Mouse (Mus musculus) midbrain, embryonic 10.5 days (tissue): ENCODE measurements around the gene Insc. TPM values are rescaled to one million over a fixed set of nuclear protein-coding genes. Genes with fewer than 3 reads are reported as not detected.

Experiments used
- DNase-seq: peaks from one replicate; pipeline ENCODE4 v3.0.0-alpha.2; 2017; ENCODE audit warnings: low spot score
- H3K27ac ChIP-seq: fragments of 300-500 bp; sonication (generic); replicated peaks from 2 replicates; pipeline ENCODE4 v1.5.1; 2016; ENCODE audit warnings: mild to moderate bottlenecking
- H3K27me3 ChIP-seq: fragments of 300-500 bp; sonication (generic); 2 replicates; pipeline ENCODE4 v1.6.1; 2016; ENCODE audit warnings: low read depth, mild to moderate bottlenecking; ENCODE audit not compliant: poor library complexity, severe bottlenecking
- H3K36me3 ChIP-seq: fragments of 300-500 bp; sonication (generic); 2 replicates; pipeline ENCODE4 v1.6.1; 2016; ENCODE audit warnings: mild to moderate bottlenecking, moderate library complexity
- H3K4me1 ChIP-seq: fragments of 300-500 bp; sonication (generic); 2 replicates; pipeline ENCODE4 v1.6.1; 2016
- H3K4me3 ChIP-seq: fragments of 300-500 bp; sonication (generic); 2 replicates; pipeline ENCODE4 v1.5.1; 2016; ENCODE audit warnings: mild to moderate bottlenecking, moderate library complexity
- H3K9me3 ChIP-seq: fragments of 300-500 bp; sonication (generic); replicated peaks from 2 replicates; pipeline ENCODE4 v1.6.1; 2016; ENCODE audit warnings: mild to moderate bottlenecking
- WGBS: fragments of 180-500 bp; shearing (Covaris S2); methylation state at CpG from one replicate; pipeline ENCODE4 v1.1.7; 2016; 5-methylcytosine and 5-hydroxymethylcytosine counted together
- polyA plus RNA-seq: library from polyadenylated mRNA; unstranded; fragments of >200 nt; fragmentation: Nextera tagmentation; extraction: Ambion mirVana; gene quantifications from 2 replicates; pipeline ENCODE4 v1.2.1, GENCODE M21; 2016

Insc gene
- polyA plus RNA-seq, 1 experiment from 2014 or later: 2.0 TPM

DNA sequence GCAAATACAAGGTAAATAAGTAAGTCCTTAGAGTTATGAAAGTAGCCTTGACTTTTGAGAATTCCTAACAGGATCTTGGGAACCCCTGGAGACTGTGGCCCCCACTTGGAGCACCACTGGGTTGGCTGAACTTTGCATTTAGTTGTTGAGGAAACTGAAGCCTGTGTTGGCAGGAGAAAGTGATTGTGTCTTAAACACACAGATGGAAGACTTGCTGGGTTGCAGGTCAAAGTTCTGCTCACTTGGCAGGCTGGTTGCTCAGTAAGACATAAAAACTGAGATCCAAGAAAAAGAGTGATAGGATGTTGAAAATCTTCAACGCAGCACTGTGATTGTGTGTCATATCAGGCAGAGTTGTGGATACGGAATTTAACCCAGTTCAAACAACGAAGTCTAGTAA lies 108.9 kb downstream of the Insc start:
- Histone ChIP-seq H3K36me3 (no peaks in the 10 kb centered on the region), H3K4me3 (no peak overlapping the region), H3K27me3 (no peaks in the 10 kb centered on the region), H3K27ac (no peak overlapping the region), H3K4me1 (0 out of 2 replicates have a peak, but pooled peaks cover 6% of the 10 kb centered on the region), H3K9me3 (no peaks in the 10 kb centered on the region)
- DNase-seq: no peak
- 95% methylated on average over 3 of the region's 3 CpGs for WGBS

GRCm38 (mm10) chr7:114854169-114854568 lies 110.7 kb downstream of the Insc start:
- DNase-seq: no peak
- no peaks in the 10 kb centered on the region for H3K27me3 ChIP-seq
- H3K4me1 ChIP-seq: 0 out of 2 replicates have a peak, but pooled peaks cover 6% of the 10 kb centered on the region
- H3K9me3 ChIP-seq: no peaks in the 10 kb centered on the region
- H3K36me3 ChIP-seq: no peaks in the 10 kb centered on the region
- WGBS: 67% methylated on average over 2 of the region's 2 CpGs
- H3K4me3 ChIP-seq: no peak overlapping the region
- no peak overlapping the region for H3K27ac ChIP-seq

DNA sequence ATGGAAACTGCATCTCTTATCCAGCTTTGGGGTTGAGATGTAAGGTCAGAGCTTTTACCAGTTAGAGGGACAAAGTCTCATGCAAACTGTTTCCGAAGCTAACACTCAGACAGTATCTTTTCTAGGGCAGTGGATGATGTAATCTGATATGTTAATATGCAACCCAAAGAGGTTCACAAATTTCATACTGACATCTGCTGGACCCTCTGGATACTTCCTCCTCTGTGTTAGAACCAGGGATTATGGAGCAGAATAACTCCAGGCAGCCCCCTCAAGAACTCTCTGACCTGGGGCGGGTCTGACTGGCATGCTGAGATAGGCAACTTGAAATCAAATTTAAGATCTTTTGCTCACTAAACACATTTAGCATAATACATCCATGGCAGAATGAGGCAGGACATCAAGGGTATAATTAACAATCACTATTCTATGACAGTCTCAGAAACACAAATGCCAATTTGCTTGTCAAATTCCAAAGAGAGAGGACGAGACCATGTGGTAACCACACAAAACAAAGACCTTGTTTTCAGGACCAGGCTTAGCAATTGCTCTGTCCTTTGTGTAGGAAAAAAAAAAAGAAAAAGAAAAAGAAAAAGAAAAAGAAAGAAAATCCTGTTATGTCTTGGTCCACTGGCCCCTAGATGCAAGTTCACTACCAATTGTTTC lies 117.5 kb downstream of the Insc start:
- no peak for DNase-seq
- Histone ChIP-seq H3K27me3 (no peaks in the 10 kb centered on the region), H3K4me1 (no peaks in the 10 kb centered on the region), H3K27ac (no peak overlapping the region), H3K4me3 (no peak overlapping the region), H3K9me3 (no peaks in the 10 kb centered on the region), H3K36me3 (no peaks in the 10 kb centered on the region)
- 71% methylated on average over 3 of the region's 3 CpGs for WGBS

- no peak for DNase-seq
- H3K27ac ChIP-seq: no peak overlapping the region
- peaks cover 7% of the 10 kb centered on the region; the same call in 1 of the 2 replicates for H3K4me1 ChIP-seq
- H3K4me3 ChIP-seq: no peak overlapping the region
- H3K27me3 ChIP-seq: no peaks in the 10 kb centered on the region
- H3K36me3 ChIP-seq: no peaks in the 10 kb centered on the region
- 64% methylated on average over 3 of the region's 3 CpGs for WGBS
- no peaks in the 10 kb centered on the region for H3K9me3 ChIP-seq
Measured at GRCm38 (mm10) chr7:114873315-114874012, 130.0 kb downstream of the Insc start.

GRCm38 (mm10) chr7:114874032-114874441 lies 130.5 kb downstream of the Insc start:
- Histone ChIP-seq H3K4me1 (peaks cover 7% of the 10 kb centered on the region; the same call in 1 of the 2 replicates), H3K4me3 (no peak overlapping the region), H3K27me3 (no peaks in the 10 kb centered on the region), H3K27ac (no peak overlapping the region), H3K9me3 (no peaks in the 10 kb centered on the region), H3K36me3 (no peaks in the 10 kb centered on the region)
- no peak for DNase-seq
- WGBS: 60% methylated on average over 6 of the region's 6 CpGs

GRCm38 (mm10) chr7:114874579-114874978 lies 131.1 kb downstream of the Insc start:
- H3K4me3 ChIP-seq: no peak overlapping the region
- H3K4me1 ChIP-seq: peaks cover 7% of the 10 kb centered on the region; the same call in 1 of the 2 replicates
- H3K27me3 ChIP-seq: no peaks in the 10 kb centered on the region
- no peak overlapping the region for H3K27ac ChIP-seq
- no peaks in the 10 kb centered on the region for H3K36me3 ChIP-seq
- 76% methylated on average over 2 of the region's 2 CpGs for WGBS
- DNase-seq: no peak
- H3K9me3 ChIP-seq: no peaks in the 10 kb centered on the region

GRCm38 (mm10) chr7:114883602-114884001 lies 140.1 kb downstream of the Insc start:
- Histone ChIP-seq H3K4me3 (no peak overlapping the region), H3K4me1 (no peaks in the 10 kb centered on the region), H3K36me3 (no peaks in the 10 kb centered on the region), H3K27me3 (no peaks in the 10 kb centered on the region), H3K27ac (no peak overlapping the region), H3K9me3 (no peaks in the 10 kb centered on the region)
- 94% methylated on average over 2 of the region's 2 CpGs for WGBS
- DNase-seq: no peak

DNA sequence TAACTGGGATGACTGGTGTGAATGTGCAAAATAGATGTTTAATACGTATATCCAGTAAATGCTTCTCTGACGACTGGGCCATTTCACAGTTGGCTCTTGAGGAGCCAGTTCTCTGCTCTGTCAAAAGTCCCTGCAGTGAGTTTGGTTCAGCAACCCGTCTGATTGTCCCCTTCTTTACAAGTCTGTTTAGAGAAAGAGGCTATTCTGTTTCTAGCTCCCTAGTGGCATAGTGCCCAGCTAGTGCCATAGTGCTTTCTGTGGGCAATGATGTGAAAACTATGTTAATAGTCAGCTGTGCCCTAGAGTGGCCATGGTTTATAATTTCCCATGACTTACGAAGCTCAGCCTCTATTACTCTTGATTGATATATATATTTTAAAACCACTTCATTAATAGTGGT lies 143.4 kb downstream of the Insc start:
- H3K9me3 ChIP-seq: no peaks in the 10 kb centered on the region
- H3K36me3 ChIP-seq: no peaks in the 10 kb centered on the region
- 81% methylated on average over 4 of the region's 4 CpGs for WGBS
- H3K27ac ChIP-seq: no peak overlapping the region
- no peak for DNase-seq
- no peaks in the 10 kb centered on the region for H3K27me3 ChIP-seq
- no peaks in the 10 kb centered on the region for H3K4me1 ChIP-seq
- no peak overlapping the region for H3K4me3 ChIP-seq

GRCm38 (mm10) chr7:114890215-114890614 lies 146.7 kb downstream of the Insc start:
- Histone ChIP-seq H3K4me3 (no peak overlapping the region), H3K36me3 (no peaks in the 10 kb centered on the region), H3K9me3 (no peaks in the 10 kb centered on the region), H3K27ac (no peak overlapping the region), H3K27me3 (no peaks in the 10 kb centered on the region), H3K4me1 (no peaks in the 10 kb centered on the region)
- DNase-seq: no peak
- 91% methylated on average over 4 of the region's 4 CpGs for WGBS

GRCm38 (mm10) chr7:114892618-114893257 lies 149.2 kb downstream of the Insc start:
- no peak for DNase-seq
- H3K4me3 ChIP-seq: no peak overlapping the region
- H3K27ac ChIP-seq: no peak overlapping the region
- H3K4me1 ChIP-seq: peaks cover 5% of the 10 kb centered on the region; the same call in 1 of the 2 replicates
- no peaks in the 10 kb centered on the region for H3K9me3 ChIP-seq
- no peaks in the 10 kb centered on the region for H3K36me3 ChIP-seq
- no peaks in the 10 kb centered on the region for H3K27me3 ChIP-seq

DNA sequence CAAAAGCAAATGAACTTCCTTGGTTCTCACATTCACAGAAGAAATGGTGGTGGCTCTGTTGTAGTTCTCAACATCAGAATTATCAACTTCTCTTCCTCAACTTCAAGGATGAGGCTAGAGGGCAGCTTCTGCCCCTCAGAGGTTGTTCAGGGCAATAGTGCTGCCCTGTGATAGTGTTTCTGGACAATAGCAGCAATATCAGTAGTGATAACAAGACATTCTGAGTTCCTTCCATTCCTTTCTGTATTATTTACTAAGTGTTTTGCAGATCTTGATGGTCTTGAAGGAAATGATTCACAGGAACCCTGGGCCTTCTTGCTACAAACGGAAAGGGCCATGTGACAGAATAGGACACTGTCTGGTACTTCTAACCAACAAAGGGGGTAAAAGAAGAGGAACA lies 150.4 kb downstream of the Insc start:
- 78% methylated on average over 1 of the region's 1 CpGs for WGBS
- Histone ChIP-seq H3K36me3 (no peaks in the 10 kb centered on the region), H3K4me3 (no peak overlapping the region), H3K9me3 (no peaks in the 10 kb centered on the region), H3K4me1 (peaks cover 5% of the 10 kb centered on the region; the same call in 1 of the 2 replicates), H3K27ac (no peak overlapping the region), H3K27me3 (no peaks in the 10 kb centered on the region)
- DNase-seq: no peak

DNA sequence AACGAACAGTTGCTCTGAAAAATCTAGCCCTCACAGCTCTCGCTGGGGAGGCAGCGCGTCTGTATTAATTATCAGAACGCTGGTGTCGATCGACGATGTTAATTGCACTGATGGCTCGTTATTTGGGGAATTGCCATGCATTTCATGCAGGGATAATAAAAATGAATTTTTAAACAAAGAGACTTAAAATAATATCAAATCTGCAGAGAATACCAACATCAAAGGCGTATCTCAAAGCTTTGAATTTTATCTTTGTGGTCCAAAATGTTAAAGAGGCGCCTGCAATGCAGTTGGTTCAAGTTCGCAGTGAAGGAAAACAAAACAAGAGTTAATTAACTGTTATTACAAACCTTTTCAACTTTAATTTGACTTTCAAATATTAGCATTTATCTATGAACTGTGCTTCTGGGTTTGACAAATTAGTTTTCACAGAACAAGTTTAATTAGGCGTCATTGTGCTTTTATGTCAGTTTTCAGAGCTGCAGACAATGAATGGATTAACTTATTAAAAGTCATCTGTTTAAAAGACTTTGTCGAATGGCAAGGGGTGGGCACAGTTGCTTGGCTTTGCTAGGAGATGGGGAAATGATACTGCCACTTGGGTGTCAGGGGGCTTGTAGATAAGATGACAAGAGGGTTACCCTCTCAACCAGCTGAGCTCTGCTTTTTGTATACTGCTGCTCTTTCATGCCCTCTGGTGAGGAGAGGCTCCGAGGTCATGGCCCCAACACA lies 153.6 kb downstream of the Insc start:
- no peak overlapping the region for H3K27ac ChIP-seq
- H3K4me1 ChIP-seq: peaks cover 5% of the 10 kb centered on the region; the same call in 1 of the 2 replicates
- no peak for DNase-seq
- H3K36me3 ChIP-seq: no peaks in the 10 kb centered on the region
- WGBS: 87% methylated on average over 15 of the region's 15 CpGs
- H3K9me3 ChIP-seq: no peaks in the 10 kb centered on the region
- H3K4me3 ChIP-seq: no peak overlapping the region
- no peaks in the 10 kb centered on the region for H3K27me3 ChIP-seq
